Mouse (Mus musculus) midbrain, embryonic 15.5 days (tissue): ENCODE measurements at regions not wholly inside any gene's neighbourhood (a gene's known extent, or its start where the extent isn't known, plus 50 kb on each side); places are given as distances from the start of the nearest gene placed in this dataset.
"Not testable (repeated sequence)": the region's sequence is repeated elsewhere in the genome, so short reads cannot be mapped to it uniquely, and the experiment has no call there.

ENCODE experiments used
- ATAC-seq: fragments of 200-750 bp; cut with Nextera tagmentation; replicated peaks from 2 replicates; pipeline ENCODE4 v1.8.0; 2017; ENCODE audit warnings: moderate TSS enrichment
- H3K27ac ChIP-seq: fragments of 300-500 bp; sonication (generic); 2 replicates; pipeline ENCODE4 v1.5.1; 2015; ENCODE audit warnings: mild to moderate bottlenecking, inconsistent platforms
- H3K27me3 ChIP-seq: fragments of 300-500 bp; sonication (generic); replicated peaks from 2 replicates; pipeline ENCODE4 v1.6.1; 2015; ENCODE audit warnings: inconsistent platforms
- H3K36me3 ChIP-seq: fragments of 300-500 bp; sonication (generic); replicated peaks from 2 replicates; pipeline ENCODE4 v1.6.1; 2015; ENCODE audit warnings: inconsistent platforms
- H3K4me1 ChIP-seq: fragments of 300-500 bp; sonication (generic); 2 replicates; pipeline ENCODE4 v1.6.1; 2015; ENCODE audit warnings: inconsistent platforms
- H3K4me2 ChIP-seq: fragments of 300-500 bp; sonication (generic); 2 replicates; pipeline ENCODE4 v1.6.1; 2015; ENCODE audit warnings: inconsistent platforms, mild to moderate bottlenecking, moderate library complexity
- H3K4me3 ChIP-seq: fragments of 300-500 bp; sonication (generic); 2 replicates; pipeline ENCODE4 v1.5.1; 2015; ENCODE audit warnings: mild to moderate bottlenecking, inconsistent platforms
- H3K9ac ChIP-seq: fragments of 300-500 bp; sonication (generic); 2 replicates; pipeline ENCODE4 v1.6.1; 2015; ENCODE audit warnings: mild to moderate bottlenecking, inconsistent platforms
- H3K9me3 ChIP-seq: fragments of 300-500 bp; sonication (generic); 2 replicates; pipeline ENCODE4 v1.6.1; 2016; ENCODE audit warnings: inconsistent platforms
- WGBS: fragments of 180-500 bp; shearing (Covaris S2); methylation state at CpG from one replicate; pipeline ENCODE4 v1.1.7; 2015; ENCODE audit warnings: mixed read lengths; 5-methylcytosine and 5-hydroxymethylcytosine counted together

DNA sequence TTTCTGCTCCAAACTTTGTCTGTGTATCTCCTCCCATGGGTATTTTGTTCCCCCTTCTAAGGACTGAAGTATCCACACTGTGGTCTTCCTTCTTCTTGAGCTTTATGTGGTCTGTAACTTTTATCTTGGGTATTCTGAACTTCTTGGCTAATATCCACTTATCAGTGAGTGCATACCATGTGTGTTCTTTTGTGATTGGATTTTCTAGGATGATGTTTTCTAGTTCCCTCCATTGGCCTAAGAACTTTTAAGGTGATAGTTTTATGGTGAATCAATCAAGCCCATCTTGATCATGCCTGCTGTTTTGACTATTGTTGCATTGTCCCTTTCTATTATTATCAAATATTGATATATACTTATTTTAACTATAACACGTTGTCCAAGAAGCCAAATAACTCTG lies 779.4 kb upstream of the Tpm3-rs7 start:
- not testable (repeated sequence) for H3K9me3 ChIP-seq, H3K4me3 ChIP-seq, H3K27ac ChIP-seq, H3K4me1 ChIP-seq, H3K27me3 ChIP-seq, H3K4me2 ChIP-seq, ATAC-seq, H3K9ac ChIP-seq, H3K36me3 ChIP-seq
- WGBS: 87% methylated on average over 1 of the region's 1 CpGs

DNA sequence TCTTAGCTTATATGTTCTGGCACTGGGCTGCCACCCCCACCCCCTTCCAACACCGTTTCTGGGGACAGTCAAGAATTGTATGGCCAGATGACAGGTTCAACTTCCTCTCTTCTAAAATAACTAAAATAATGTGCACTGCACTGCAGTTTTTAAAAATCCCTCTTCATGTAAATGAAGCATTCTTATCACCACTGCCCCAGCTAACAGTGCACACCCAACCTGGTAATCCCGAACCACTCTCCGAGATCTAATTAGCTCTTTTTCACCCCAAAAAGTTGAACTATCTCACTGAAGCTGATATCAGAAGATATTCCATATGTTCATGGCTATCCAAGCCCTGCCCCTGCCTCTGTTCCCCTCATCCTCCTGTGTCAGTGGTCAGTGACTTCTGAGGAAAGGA lies 778.5 kb upstream of the Tpm3-rs7 start:
- no peaks in the 10 kb centered on the region for H3K9me3 ChIP-seq
- no peak overlapping the region for H3K4me2 ChIP-seq
- WGBS: 75% methylated on average over 3 of the region's 3 CpGs
- no peaks in the 10 kb centered on the region for H3K27me3 ChIP-seq
- no peaks in the 10 kb centered on the region for H3K4me1 ChIP-seq
- H3K27ac ChIP-seq: no peak overlapping the region
- no peaks in the 10 kb centered on the region for H3K36me3 ChIP-seq
- no peak for ATAC-seq
- H3K9ac ChIP-seq: no peak overlapping the region
- H3K4me3 ChIP-seq: no peak overlapping the region

DNA sequence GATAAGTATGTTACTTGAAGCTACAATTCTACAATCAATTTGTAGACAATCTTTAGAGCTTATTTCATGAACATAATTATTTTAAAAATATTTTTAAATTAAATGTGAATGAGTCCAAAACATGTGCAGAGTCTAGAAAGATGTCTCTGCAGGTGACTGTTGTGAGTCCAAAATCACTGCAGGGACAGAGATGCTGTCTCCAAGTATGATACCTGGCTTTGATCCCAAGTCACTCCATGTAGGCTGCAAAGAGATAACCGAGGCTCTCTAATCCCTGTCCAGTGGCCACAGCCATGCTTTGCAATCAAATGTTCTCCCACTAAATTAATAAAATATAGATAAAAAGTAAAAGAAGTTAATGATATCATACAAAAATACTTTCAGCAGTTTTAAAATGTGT lies 772.1 kb upstream of the Tpm3-rs7 start:
- no peak overlapping the region for H3K9ac ChIP-seq
- 70% methylated on average over 1 of the region's 1 CpGs for WGBS
- no peaks in the 10 kb centered on the region for H3K4me1 ChIP-seq
- no peaks in the 10 kb centered on the region for H3K36me3 ChIP-seq
- H3K4me2 ChIP-seq: no peak overlapping the region
- H3K9me3 ChIP-seq: no peaks in the 10 kb centered on the region
- no peak for ATAC-seq
- H3K4me3 ChIP-seq: no peak overlapping the region
- no peaks in the 10 kb centered on the region for H3K27me3 ChIP-seq
- H3K27ac ChIP-seq: no peak overlapping the region

DNA sequence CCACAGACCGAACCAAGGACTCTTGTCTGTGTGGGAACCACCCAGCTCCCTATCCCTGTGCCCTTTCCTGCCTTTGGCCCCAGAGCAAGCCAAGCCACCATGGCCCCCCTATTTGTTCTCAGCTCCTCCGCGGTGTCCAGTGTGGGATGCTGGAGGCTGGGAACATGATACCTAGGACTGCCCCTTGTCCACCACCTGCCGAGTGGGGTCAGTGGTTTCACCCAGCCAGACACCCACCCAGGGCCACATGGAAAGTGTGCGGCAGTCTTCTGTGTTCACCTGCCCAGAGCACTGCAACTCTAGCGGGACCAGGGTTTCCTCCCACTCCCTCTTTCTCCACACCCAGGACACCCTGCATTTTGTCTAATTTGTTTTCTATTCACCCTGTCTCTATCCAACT lies 765.6 kb upstream of the Tpm3-rs7 start:
- Histone ChIP-seq H3K36me3 (no peaks in the 10 kb centered on the region), H3K4me1 (no peaks in the 10 kb centered on the region), H3K4me2 (no peak overlapping the region), H3K4me3 (no peak overlapping the region), H3K27me3 (no peaks in the 10 kb centered on the region), H3K9ac (no peak overlapping the region), H3K9me3 (no peaks in the 10 kb centered on the region), H3K27ac (no peak overlapping the region)
- 89% methylated on average over 6 of the region's 6 CpGs for WGBS
- no peak for ATAC-seq

DNA sequence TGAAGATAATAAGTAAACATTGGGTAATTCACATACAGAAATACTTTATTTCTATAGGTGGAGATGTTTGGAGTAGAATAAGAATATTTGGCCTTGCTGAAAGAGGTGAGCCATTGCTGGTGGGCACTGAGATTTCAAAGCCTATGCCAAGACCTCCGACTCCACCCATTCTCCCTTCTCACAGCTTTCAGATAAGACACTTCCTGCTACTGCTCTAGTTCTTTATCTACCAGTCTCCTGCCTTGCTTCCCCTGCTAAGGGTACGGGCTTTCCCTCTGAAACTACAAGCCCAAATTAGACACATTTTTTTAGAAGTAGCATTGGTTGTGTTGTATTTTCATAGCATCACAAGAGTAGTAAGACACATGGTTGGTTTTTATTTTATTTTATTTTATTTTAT lies 752.2 kb upstream of the Tpm3-rs7 start:
- Histone ChIP-seq H3K9me3 (no peaks in the 10 kb centered on the region), H3K4me3 (no peak overlapping the region), H3K4me2 (no peak overlapping the region), H3K36me3 (no peaks in the 10 kb centered on the region), H3K9ac (no peak overlapping the region), H3K27me3 (no peaks in the 10 kb centered on the region), H3K4me1 (no peaks in the 10 kb centered on the region), H3K27ac (no peak overlapping the region)
- no peak for ATAC-seq
- 89% methylated on average over 2 of the region's 2 CpGs for WGBS

DNA sequence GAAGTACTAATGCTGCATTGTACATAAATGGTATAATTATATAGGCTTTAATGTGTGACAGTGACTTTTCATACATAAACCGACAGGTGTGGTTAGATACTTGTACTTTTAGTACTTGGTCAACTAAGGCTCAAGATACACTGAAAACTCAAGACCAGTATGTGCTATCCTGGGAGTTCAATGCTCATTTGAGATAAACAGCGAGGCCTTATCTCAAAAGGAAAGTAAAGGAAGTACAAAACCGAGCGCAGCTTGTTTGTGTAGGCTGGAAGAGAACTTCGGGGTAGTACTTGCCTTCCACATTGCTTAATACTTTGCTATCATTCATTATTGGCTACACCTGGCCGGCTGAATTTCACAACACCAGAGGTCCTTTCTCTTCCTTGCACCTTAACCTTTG lies 719.7 kb upstream of the Tpm3-rs7 start:
- Histone ChIP-seq H3K27me3 (no peaks in the 10 kb centered on the region), H3K36me3 (no peaks in the 10 kb centered on the region), H3K9ac (no peak overlapping the region), H3K9me3 (no peaks in the 10 kb centered on the region), H3K27ac (no peak overlapping the region), H3K4me1 (no peaks in the 10 kb centered on the region), H3K4me2 (no peak overlapping the region), H3K4me3 (no peak overlapping the region)
- ATAC-seq: no peak
- 93% methylated on average over 6 of the region's 6 CpGs for WGBS

DNA sequence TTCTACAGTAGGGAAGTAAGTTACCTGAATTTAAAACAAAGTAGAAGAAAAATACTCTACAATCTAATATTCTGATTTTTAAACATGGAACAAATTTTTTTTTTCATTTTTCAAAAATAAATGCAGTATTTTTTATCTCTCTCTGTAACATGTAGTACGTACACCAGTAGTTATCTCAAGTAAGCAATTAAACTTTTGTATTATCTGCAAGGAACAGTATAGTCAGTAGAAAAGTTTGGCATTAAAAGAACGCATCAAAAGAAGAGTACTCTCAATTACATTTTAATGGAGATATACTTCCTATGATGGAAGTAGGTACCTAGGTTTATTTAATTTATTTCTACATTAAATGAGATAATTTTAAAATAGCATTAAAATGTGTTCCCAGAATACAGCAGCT lies 693.7 kb upstream of the Tpm3-rs7 start:
- 94% methylated on average over 2 of the region's 2 CpGs for WGBS
- no peaks in the 10 kb centered on the region for H3K9me3 ChIP-seq

DNA sequence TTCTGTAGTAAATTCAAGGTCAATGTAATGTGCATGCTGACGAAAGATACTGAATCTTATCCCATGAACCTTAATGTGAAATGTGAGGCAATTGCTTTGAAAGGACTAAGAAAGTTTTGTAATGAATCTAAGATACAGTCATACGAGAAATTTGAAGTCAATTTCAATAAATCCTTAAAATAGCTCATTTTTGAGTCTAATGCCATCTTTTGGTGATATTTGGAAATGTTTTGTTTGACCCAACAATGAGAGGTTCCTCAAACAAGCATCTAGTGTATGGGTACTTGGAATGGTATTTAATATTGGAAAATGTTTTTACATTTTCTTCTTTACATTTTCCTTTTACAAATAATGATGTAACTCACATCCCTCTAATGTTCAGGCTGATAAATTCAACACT lies 656.8 kb upstream of the Tpm3-rs7 start:
- Histone ChIP-seq H3K27me3 (no peaks in the 10 kb centered on the region), H3K27ac (no peak overlapping the region)
- WGBS: 86% methylated on average over 2 of the region's 2 CpGs

More for the DNA sequence above, 693.7 kb upstream of the Tpm3-rs7 start:
- Histone ChIP-seq H3K4me1 (no peaks in the 10 kb centered on the region), H3K36me3 (no peaks in the 10 kb centered on the region), H3K9ac (no peak overlapping the region), H3K4me2 (no peak overlapping the region), H3K27ac (no peak overlapping the region), H3K4me3 (no peak overlapping the region), H3K27me3 (no peaks in the 10 kb centered on the region)
- no peak for ATAC-seq

DNA sequence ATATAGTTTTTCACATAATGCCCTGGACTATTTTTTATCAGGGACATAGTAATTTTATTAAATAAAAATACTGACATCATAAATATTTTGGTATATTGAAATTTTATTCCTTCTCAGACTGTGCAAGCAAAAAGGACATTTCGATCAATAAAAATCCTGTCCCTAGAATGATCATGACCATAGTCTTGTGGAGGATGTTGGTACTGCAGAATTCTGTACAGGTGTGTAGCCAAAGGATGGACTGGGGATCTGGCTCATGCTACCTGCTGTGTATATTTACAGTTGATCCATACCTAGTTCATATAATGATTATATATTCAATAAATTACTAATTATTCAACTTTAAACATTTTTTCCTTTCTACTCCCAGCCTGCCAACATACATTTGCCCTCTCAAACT lies 654.6 kb upstream of the Tpm3-rs7 start:
- H3K27me3 ChIP-seq: no peaks in the 10 kb centered on the region
- H3K36me3 ChIP-seq: no peaks in the 10 kb centered on the region
- H3K4me3 ChIP-seq: no peak overlapping the region
- ATAC-seq: no peak
- WGBS: 95% methylated on average over 1 of the region's 1 CpGs
- no peak overlapping the region for H3K4me2 ChIP-seq
- H3K9ac ChIP-seq: no peak overlapping the region
- H3K4me1 ChIP-seq: no peaks in the 10 kb centered on the region
- no peaks in the 10 kb centered on the region for H3K9me3 ChIP-seq
- H3K27ac ChIP-seq: no peak overlapping the region

More for the DNA sequence above, 656.8 kb upstream of the Tpm3-rs7 start:
- Histone ChIP-seq H3K36me3 (no peaks in the 10 kb centered on the region), H3K4me2 (no peak overlapping the region), H3K4me1 (no peaks in the 10 kb centered on the region), H3K9ac (no peak overlapping the region), H3K4me3 (no peak overlapping the region), H3K9me3 (no peaks in the 10 kb centered on the region)
- ATAC-seq: no peak

DNA sequence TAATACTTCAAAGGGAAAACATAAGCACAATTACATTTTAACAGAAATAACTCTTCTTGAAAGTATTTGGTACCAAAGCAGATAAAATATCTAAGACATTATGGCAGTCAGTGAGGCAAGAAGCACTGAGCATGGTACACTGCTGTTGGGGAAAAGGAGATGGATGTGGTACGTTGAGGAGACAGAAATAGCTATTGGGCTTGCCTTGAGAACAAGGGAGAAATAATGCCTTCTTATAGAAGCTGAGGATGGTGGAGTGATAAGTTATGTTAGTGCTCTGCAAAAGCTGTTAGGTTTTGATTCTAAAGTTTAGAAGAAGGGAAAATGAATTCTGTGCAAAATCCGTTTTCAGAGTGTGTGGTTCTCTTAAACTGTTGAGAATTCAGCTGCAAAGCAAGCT lies 633.7 kb upstream of the Tpm3-rs7 start:
- Histone ChIP-seq H3K4me1 (no peaks in the 10 kb centered on the region), H3K27me3 (no peaks in the 10 kb centered on the region), H3K27ac (no peak overlapping the region), H3K4me3 (no peak overlapping the region), H3K4me2 (no peak overlapping the region), H3K9me3 (no peaks in the 10 kb centered on the region), H3K9ac (no peak overlapping the region), H3K36me3 (no peaks in the 10 kb centered on the region)
- 68% methylated on average over 2 of the region's 2 CpGs for WGBS
- no peak for ATAC-seq

DNA sequence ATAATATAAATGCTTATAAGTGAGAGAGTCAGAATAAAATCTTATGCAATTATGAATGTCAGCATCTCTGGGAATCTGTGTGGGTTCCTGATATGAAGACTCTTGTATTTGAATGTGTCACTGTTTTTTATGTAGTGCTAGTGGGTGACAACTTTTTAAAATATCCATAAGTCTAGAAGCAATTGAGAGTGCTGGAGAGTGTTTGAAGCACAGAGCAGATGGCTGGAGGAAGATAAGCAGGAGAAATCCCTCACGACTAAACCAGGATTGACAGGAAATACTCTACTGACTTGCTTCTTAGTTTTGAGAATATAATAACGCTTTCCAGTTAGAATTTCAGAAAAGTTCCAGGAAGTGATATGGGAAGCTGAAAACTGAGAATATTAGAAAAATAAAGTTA lies 628.4 kb upstream of the Tpm3-rs7 start:
- H3K4me2 ChIP-seq: no peak overlapping the region
- H3K4me1 ChIP-seq: no peaks in the 10 kb centered on the region
- H3K36me3 ChIP-seq: no peaks in the 10 kb centered on the region
- no peak overlapping the region for H3K4me3 ChIP-seq
- 67% methylated on average over 2 of the region's 2 CpGs for WGBS
- no peaks in the 10 kb centered on the region for H3K9me3 ChIP-seq
- no peak for ATAC-seq
- H3K27ac ChIP-seq: no peak overlapping the region
- H3K9ac ChIP-seq: no peak overlapping the region
- no peaks in the 10 kb centered on the region for H3K27me3 ChIP-seq

DNA sequence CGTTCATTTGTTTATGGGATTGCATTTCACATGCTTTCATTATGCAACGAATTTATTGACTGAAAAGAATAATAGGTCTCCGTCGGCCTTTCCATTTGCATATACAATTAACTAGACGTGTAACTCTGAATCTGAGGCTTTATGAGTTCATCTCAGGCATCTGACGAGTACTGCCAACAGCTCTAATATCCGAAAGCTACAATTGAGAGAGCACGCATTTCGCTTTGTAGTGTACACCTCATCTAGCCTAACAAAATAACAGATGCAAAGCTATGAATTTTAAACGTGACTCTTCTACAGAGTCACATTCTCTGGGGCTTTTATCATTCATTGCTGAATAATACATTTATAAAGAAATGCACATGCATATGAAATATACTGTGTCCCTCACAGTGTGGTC lies 594.9 kb upstream of the Tpm3-rs7 start:
- H3K4me2 ChIP-seq: no peak overlapping the region
- 0 out of 2 replicates have a peak, but pooled peaks have one; percentile 33 for ATAC-seq
- no peaks in the 10 kb centered on the region for H3K36me3 ChIP-seq
- no peaks in the 10 kb centered on the region for H3K27me3 ChIP-seq
- H3K27ac ChIP-seq: no peak overlapping the region
- H3K9me3 ChIP-seq: no peaks in the 10 kb centered on the region
- H3K4me3 ChIP-seq: no peak overlapping the region
- WGBS: 56% methylated on average over 10 of the region's 10 CpGs
- no peak overlapping the region for H3K9ac ChIP-seq
- no peaks in the 10 kb centered on the region for H3K4me1 ChIP-seq
